Mouse (Mus musculus): ENCODE measurements around the gene Huwe1. TPM values are rescaled to one million over a fixed set of nuclear protein-coding genes. Genes with fewer than 3 reads are reported as not detected.

The Huwe1 gene
- polyA plus RNA-seq (2015; fragmentation: Nextera tagmentation; extraction: Ambion mirVana) = 63.5 and 69.0 TPM in 2 replicates

- WGBS = 20% methylated on average over 30 of the region's 36 CpGs
- Histone ChIP-seq H3K4me2 (peak within 1 kb of the TSS; percentile 51), H3K27me3 (0 out of 2 replicates have a peak, but pooled peaks cover 4% of the 10 kb centered on the region), H3K36me3 (ENCODE audit: poor library complexity, severe bottlenecking) (0 out of 2 replicates have a peak, but pooled peaks cover 2% of the 10 kb centered on the region), H3K27ac (peak within 1 kb of the TSS; percentile 95), H3K9ac (peak within 1 kb of the TSS; percentile 78), H3K4me1 (no peaks in the 10 kb centered on the region), H3K9me3 (replicated peaks) (no peaks in the 10 kb centered on the region), H3K4me3 (peak within 1 kb of the TSS; percentile 55)
- ATAC-seq = peak; percentile 52
Measured at GRCm38 (mm10) chrX:151800701-151801511, at the start of gene Huwe1. Gene Huwe1, plus strand, starts transcription at chrX:151800807.

GRCm38 (mm10) chrX:151780348-151780747 lies 20.3 kb upstream of the Huwe1 start:
- Histone ChIP-seq H3K9me3 (replicated peaks) (no peaks in the 10 kb centered on the region), H3K4me1 (no peaks in the 10 kb centered on the region), H3K4me2 (no peak overlapping the region), H3K4me3 (no peak overlapping the region), H3K36me3 (ENCODE audit: poor library complexity, severe bottlenecking) (no peaks in the 10 kb centered on the region), H3K27me3 (0 out of 2 replicates have a peak, but pooled peaks cover 3% of the 10 kb centered on the region), H3K9ac (no peak overlapping the region), H3K27ac (no peak overlapping the region)
- ATAC-seq = no peak
- 82% methylated on average over 1 of the region's 1 CpGs for WGBS

GRCm38 (mm10) chrX:151782939-151783338 lies 17.7 kb upstream of the Huwe1 start:
- Histone ChIP-seq H3K4me3 (no peak overlapping the region), H3K27me3 (0 out of 2 replicates have a peak, but pooled peaks cover 3% of the 10 kb centered on the region)
- 84% methylated on average over 4 of the region's 4 CpGs for WGBS

GRCm38 (mm10) chrX:151792766-151793165 lies 7.8 kb upstream of the Huwe1 start:
- Histone ChIP-seq H3K27ac (no peak overlapping the region), H3K9ac (no peak overlapping the region), H3K4me2 (no peak overlapping the region), H3K4me3 (no peak overlapping the region), H3K9me3 (replicated peaks) (no peaks in the 10 kb centered on the region), H3K36me3 (ENCODE audit: poor library complexity, severe bottlenecking) (no peaks in the 10 kb centered on the region), H3K27me3 (no peaks in the 10 kb centered on the region), H3K4me1 (no peaks in the 10 kb centered on the region)
- whole genome bisulfite sequencing = 64% methylated on average over 2 of the region's 2 CpGs
- ATAC-seq = no peak

More at GRCm38 (mm10) chrX:151782939-151783338, 17.7 kb upstream of the Huwe1 start:
- no peak overlapping the region for H3K27ac ChIP-seq
- H3K9ac ChIP-seq = no peak overlapping the region
- no peak for ATAC-seq
- H3K9me3 ChIP-seq (replicated peaks) = no peaks in the 10 kb centered on the region
- H3K4me1 ChIP-seq = no peaks in the 10 kb centered on the region
- H3K36me3 ChIP-seq (ENCODE audit: poor library complexity, severe bottlenecking) = no peaks in the 10 kb centered on the region
- no peak overlapping the region for H3K4me2 ChIP-seq

- Histone ChIP-seq H3K9me3 (replicated peaks) (no peaks in the 10 kb centered on the region), H3K4me1 (no peaks in the 10 kb centered on the region), H3K9ac (no peak overlapping the region), H3K4me2 (no peak overlapping the region), H3K27me3 (0 out of 2 replicates have a peak, but pooled peaks cover 4% of the 10 kb centered on the region), H3K36me3 (ENCODE audit: poor library complexity, severe bottlenecking) (no peaks in the 10 kb centered on the region), H3K4me3 (no peak overlapping the region), H3K27ac (no peak overlapping the region)
- ATAC-seq = no peak
- WGBS = 64% methylated on average over 1 of the region's 1 CpGs
Measured at GRCm38 (mm10) chrX:151797970-151798369, 2.6 kb upstream of the Huwe1 start.

GRCm38 (mm10) chrX:151802328-151802955 lies 1.8 kb downstream of the Huwe1 start:
- H3K9ac ChIP-seq = peak overlapping the region; percentile 68
- no peaks in the 10 kb centered on the region for H3K9me3 ChIP-seq (replicated peaks)
- no peaks in the 10 kb centered on the region for H3K4me1 ChIP-seq
- WGBS = 23% methylated on average over 13 of the region's 13 CpGs
- H3K36me3 ChIP-seq (ENCODE audit: poor library complexity, severe bottlenecking) = 0 out of 2 replicates have a peak, but pooled peaks cover 2% of the 10 kb centered on the region
- no peak for ATAC-seq
- peak overlapping the region; percentile 91 for H3K27ac ChIP-seq
- H3K4me2 ChIP-seq = peak overlapping the region; percentile 51
- H3K4me3 ChIP-seq = peak overlapping the region; percentile 41
- H3K27me3 ChIP-seq = 0 out of 2 replicates have a peak, but pooled peaks cover 4% of the 10 kb centered on the region

GRCm38 (mm10) chrX:151802956-151803776 lies 2.6 kb downstream of the Huwe1 start:
- H3K27ac ChIP-seq = peak overlapping the region; percentile 92
- H3K27me3 ChIP-seq = 0 out of 2 replicates have a peak, but pooled peaks cover 4% of the 10 kb centered on the region
- H3K4me3 ChIP-seq = peak overlapping the region; percentile 55
- WGBS = 20% methylated on average over 77 of the region's 77 CpGs
- no peaks in the 10 kb centered on the region for H3K9me3 ChIP-seq (replicated peaks)
- peak overlapping the region; percentile 71 for H3K9ac ChIP-seq
- ATAC-seq = peak; percentile 92
- peak overlapping the region; percentile 66 for H3K4me2 ChIP-seq
- 0 out of 2 replicates have a peak, but pooled peaks cover 2% of the 10 kb centered on the region for H3K36me3 ChIP-seq (ENCODE audit: poor library complexity, severe bottlenecking)
- H3K4me1 ChIP-seq = no peaks in the 10 kb centered on the region

- ATAC-seq = peak; percentile 33
- H3K9me3 ChIP-seq (replicated peaks) = no peaks in the 10 kb centered on the region
Measured at GRCm38 (mm10) chrX:151803777-151804101, 3.1 kb downstream of the Huwe1 start.

GRCm38 (mm10) chrX:151804388-151804787 lies 3.8 kb downstream of the Huwe1 start:
- Histone ChIP-seq H3K27me3 (no peaks in the 10 kb centered on the region), H3K9ac (peak overlapping the region; percentile 71), H3K4me3 (peak overlapping the region; percentile 55), H3K36me3 (ENCODE audit: poor library complexity, severe bottlenecking) (0 out of 2 replicates have a peak, but pooled peaks cover 2% of the 10 kb centered on the region), H3K4me2 (peak overlapping the region; percentile 66), H3K27ac (no peak overlapping the region), H3K9me3 (replicated peaks) (no peaks in the 10 kb centered on the region), H3K4me1 (no peaks in the 10 kb centered on the region)
- 20% methylated on average over 9 of the region's 9 CpGs for WGBS
- no peak for ATAC-seq

More at GRCm38 (mm10) chrX:151803777-151804101, 3.1 kb downstream of the Huwe1 start:
- WGBS = 23% methylated on average over 20 of the region's 20 CpGs
- Histone ChIP-seq H3K9ac (peak overlapping the region; percentile 71), H3K4me1 (no peaks in the 10 kb centered on the region), H3K27me3 (0 out of 2 replicates have a peak, but pooled peaks cover 4% of the 10 kb centered on the region), H3K4me2 (peak overlapping the region; percentile 66), H3K27ac (peak overlapping the region; percentile 92), H3K4me3 (peak overlapping the region; percentile 55), H3K36me3 (ENCODE audit: poor library complexity, severe bottlenecking) (0 out of 2 replicates have a peak, but pooled peaks cover 2% of the 10 kb centered on the region)

GRCm38 (mm10) chrX:151811481-151811880 lies 10.9 kb downstream of the Huwe1 start:
- H3K4me1 ChIP-seq = no peaks in the 10 kb centered on the region
- no peak overlapping the region for H3K9ac ChIP-seq
- H3K9me3 ChIP-seq (replicated peaks) = no peaks in the 10 kb centered on the region
- H3K36me3 ChIP-seq (ENCODE audit: poor library complexity, severe bottlenecking) = peaks cover 12% of the 10 kb centered on the region; the same call in 1 of the 2 replicates
- H3K27ac ChIP-seq = no peak overlapping the region
- H3K4me2 ChIP-seq = no peak overlapping the region
- H3K4me3 ChIP-seq = no peak overlapping the region
- WGBS = 89% methylated on average over 6 of the region's 6 CpGs
- no peak for ATAC-seq
- no peaks in the 10 kb centered on the region; the same call in 1 of the 2 replicates for H3K27me3 ChIP-seq

- H3K27me3 ChIP-seq = no peaks in the 10 kb centered on the region; the same call in 1 of the 2 replicates
- WGBS = 96% methylated on average over 1 of the region's 1 CpGs
- H3K36me3 ChIP-seq (ENCODE audit: poor library complexity, severe bottlenecking) = peaks cover 12% of the 10 kb centered on the region; the same call in 1 of the 2 replicates
- no peak overlapping the region for H3K9ac ChIP-seq
- H3K9me3 ChIP-seq (replicated peaks) = no peaks in the 10 kb centered on the region
- no peak for ATAC-seq
- H3K4me2 ChIP-seq = no peak overlapping the region
- H3K4me3 ChIP-seq = no peak overlapping the region
- H3K27ac ChIP-seq = no peak overlapping the region
- no peaks in the 10 kb centered on the region for H3K4me1 ChIP-seq
Measured at GRCm38 (mm10) chrX:151813656-151814055, 13.0 kb downstream of the Huwe1 start.
